Mouse (Mus musculus) liver, postnatal 0 days (tissue): Measurements from ENCODE around the gene Nostrin.

Experiments used
- CTCF ChIP-seq: sonication (generic); IDR thresholded peaks from 2 replicates; pipeline ENCODE4 v1.5.1; 2016; ENCODE audit warnings: antibody characterized with exemption, low read depth
- EP300 ChIP-seq: IDR thresholded peaks from 2 replicates; pipeline ENCODE4 v1.6.1; 2016; ENCODE audit warnings: antibody characterized with exemption, low read depth, mild to moderate bottlenecking

DNA sequence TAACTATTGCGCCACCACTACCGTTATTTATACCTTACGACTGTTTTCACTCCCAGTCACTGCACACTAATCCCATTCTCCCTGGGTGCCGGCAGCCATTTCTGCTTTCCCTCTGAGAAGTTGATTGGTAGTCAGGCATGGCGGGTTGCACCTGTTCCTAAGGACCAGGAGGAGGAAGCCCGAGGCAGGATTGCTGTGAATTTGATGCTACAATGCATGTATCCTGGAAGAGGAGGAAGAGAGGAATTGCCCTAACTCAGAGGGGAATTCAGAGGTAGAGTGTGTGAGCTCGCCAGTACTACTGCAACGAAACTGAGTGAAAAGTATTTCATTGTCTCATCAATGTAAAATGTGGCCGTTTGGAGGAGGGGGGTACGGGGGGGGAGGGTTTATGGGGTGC, 77.1 kb downstream of the Nostrin start:
- TF ChIP-seq CTCF = no peak
- TF ChIP-seq EP300 = no peak
